Mouse (Mus musculus) bone marrow macrophage, adult 2 months (primary cell): ENCODE results near the gene Eps15.

Experiments
- CTCF ChIP-seq: IDR thresholded peaks from 2 replicates; pipeline ENCODE4 v1.5.1; 2012; ENCODE audit warnings: low read depth, mild to moderate bottlenecking, low read length, moderate library complexity
- POLR2A ChIP-seq: IDR thresholded peaks from 2 replicates; pipeline ENCODE4 v1.6.1; 2012; ENCODE audit warnings: mild to moderate bottlenecking, low read depth, low read length, borderline replicate concordance

- TF ChIP-seq POLR2A (no peak), CTCF (no peak)
Observed at GRCm38 (mm10) chr4:109421608-109422007, 141.5 kb downstream of the Eps15 start.
